Mouse (Mus musculus) right cerebral cortex, postnatal 4 days (tissue): ENCODE results near the gene Abhd17c.
"Not testable (repeated sequence)": the region's sequence is repeated elsewhere in the genome, so short reads cannot be mapped to it uniquely, and the experiment has no call there.

Experiments
- DNase-seq: peaks from one replicate; pipeline ENCODE4 v3.0.0-alpha.2; 2022

The Abhd17c gene

GRCm38 (mm10) chr7:84151001-84151959 is at the start of gene Abhd17c:
Abhd17c (minus strand) TSS chr7:84151893.
- DNase-seq, result peak; percentile 64

- no peak for DNase-seq
Measured at GRCm38 (mm10) chr7:84197208-84197860, 45.6 kb upstream of the Abhd17c start.

- DNase-seq, result no peak
Measured at GRCm38 (mm10) chr7:84196221-84196620, 44.5 kb upstream of the Abhd17c start.

- DNase-seq, result no peak
Measured at GRCm38 (mm10) chr7:84192256-84192655, 40.6 kb upstream of the Abhd17c start.

GRCm38 (mm10) chr7:84191476-84191875 is 39.8 kb upstream of the Abhd17c start:
- no peak for DNase-seq

GRCm38 (mm10) chr7:84188196-84188595 is 36.5 kb upstream of the Abhd17c start:
- DNase-seq, result no peak

- no peak for DNase-seq
Measured at GRCm38 (mm10) chr7:84185196-84185595, 33.5 kb upstream of the Abhd17c start.

- no peak for DNase-seq
Measured at GRCm38 (mm10) chr7:84184703-84185102, 33.0 kb upstream of the Abhd17c start.

GRCm38 (mm10) chr7:84178809-84179208 is 27.1 kb upstream of the Abhd17c start:
- DNase-seq, result not testable (repeated sequence)

GRCm38 (mm10) chr7:84174655-84175448 is 23.2 kb upstream of the Abhd17c start:
- DNase-seq, result peak; percentile 11

GRCm38 (mm10) chr7:84173394-84173793 is 21.7 kb upstream of the Abhd17c start:
- DNase-seq, result no peak

GRCm38 (mm10) chr7:84171177-84171787 is 19.6 kb upstream of the Abhd17c start:
- DNase-seq, result no peak

- no peak for DNase-seq
Measured at GRCm38 (mm10) chr7:84168355-84168754, 16.7 kb upstream of the Abhd17c start.

- DNase-seq, result no peak
Measured at GRCm38 (mm10) chr7:84166721-84167419, 15.2 kb upstream of the Abhd17c start.

GRCm38 (mm10) chr7:84166007-84166406 is 14.3 kb upstream of the Abhd17c start:
- DNase-seq, result no peak

GRCm38 (mm10) chr7:84165288-84165687 is 13.6 kb upstream of the Abhd17c start:
- DNase-seq, result no peak

- DNase-seq, result no peak
Measured at GRCm38 (mm10) chr7:84164880-84165279, 13.2 kb upstream of the Abhd17c start.

GRCm38 (mm10) chr7:84164419-84164818 is 12.7 kb upstream of the Abhd17c start:
- DNase-seq, result no peak

- DNase-seq, result no peak
Measured at GRCm38 (mm10) chr7:84163585-84163984, 11.9 kb upstream of the Abhd17c start.

- DNase-seq, result no peak
Measured at GRCm38 (mm10) chr7:84159414-84159813, 7.7 kb upstream of the Abhd17c start.

GRCm38 (mm10) chr7:84153821-84154220 is 2.1 kb upstream of the Abhd17c start:
- DNase-seq, result no peak

- no peak for DNase-seq
Measured at GRCm38 (mm10) chr7:84152821-84153220, 1.1 kb upstream of the Abhd17c start.
